Mouse (Mus musculus): Measurements from ENCODE around the gene Ergic2. TPM values are rescaled to one million over a fixed set of nuclear protein-coding genes. Genes with fewer than 3 reads are reported as not detected.
A peak's percentile ranks its signal among the peaks of the same experiment; 100 is the strongest.

Ergic2 gene
- total RNA-seq, 2 experiments from 2014 or later: 72.1 to 81.3 TPM

GRCm38 (mm10) chr6:148242304-148242703 lies 30.1 kb upstream of the Ergic2 start:
- intact Hi-C loops (cut with DNase I): no loop called here
- Histone ChIP-seq H3K27ac (no peak overlapping the region), H3K4me3 (no peak overlapping the region)
- TF ChIP-seq CTCF (IDR thresholded peaks at IDR 0.05): peak; percentile 49
- no peak for DNase-seq (ENCODE audit: extremely low spot score in 1 of 2, low spot score in 2 of 2)

- H3K4me3 ChIP-seq: no peak overlapping the region
- H3K27ac ChIP-seq: no peak overlapping the region
- intact Hi-C loops (cut with DNase I): no loop called here
- no peak for DNase-seq (ENCODE audit: extremely low spot score in 1 of 2, low spot score in 2 of 2)
- no peak for TF ChIP-seq CTCF (IDR thresholded peaks at IDR 0.05)
Measured at GRCm38 (mm10) chr6:148241685-148242084, 29.5 kb upstream of the Ergic2 start.

- intact Hi-C loops (cut with DNase I): loop anchor here (10.0 kb wide), 1 partner anchor 315 kb away; no protein-coding TSS in a partner anchor
- Histone ChIP-seq H3K27ac (peak overlapping the region; percentile 47; the same call in 1 of the 2 replicates), H3K4me3 (no peak overlapping the region)
- no peak for DNase-seq (ENCODE audit: extremely low spot score in 1 of 2, low spot score in 2 of 2)
- TF ChIP-seq CTCF (IDR thresholded peaks at IDR 0.05): no peak
Measured at GRCm38 (mm10) chr6:148239311-148239710, 27.1 kb upstream of the Ergic2 start.

DNA sequence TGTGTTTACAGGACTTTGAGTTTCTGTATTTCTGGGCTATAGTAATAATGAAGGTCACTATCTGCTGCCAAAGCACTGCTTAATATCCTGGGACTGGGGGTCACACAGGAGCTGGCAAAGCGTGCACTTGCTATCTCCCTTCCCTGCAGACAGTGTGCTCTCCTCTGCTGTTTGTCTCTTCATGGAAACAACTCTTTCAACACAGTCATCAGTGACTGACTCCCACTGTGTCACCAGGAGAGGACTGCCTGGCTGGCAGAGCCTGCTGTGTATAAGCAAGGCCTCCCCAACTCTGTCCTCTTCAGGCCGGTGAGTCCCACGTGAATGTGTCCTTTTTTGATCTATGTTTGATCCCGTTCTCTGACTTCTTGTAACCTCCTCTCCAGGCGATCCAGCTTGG lies 25.3 kb upstream of the Ergic2 start:
- Histone ChIP-seq H3K27ac (peak overlapping the region; percentile 45), H3K4me3 (no peak overlapping the region)
- intact Hi-C loops (cut with DNase I): loop anchor here (10.0 kb wide), 1 partner anchor 317 kb away; no protein-coding TSS in a partner anchor
- no peak for TF ChIP-seq CTCF (IDR thresholded peaks at IDR 0.05)
- DNase-seq (ENCODE audit: extremely low spot score in 1 of 2, low spot score in 2 of 2): no peak

- TF ChIP-seq CTCF (IDR thresholded peaks at IDR 0.05): no peak
- Histone ChIP-seq H3K4me3 (no peak overlapping the region), H3K27ac (peak overlapping the region; percentile 66)
- no peak for DNase-seq (ENCODE audit: extremely low spot score in 1 of 2, low spot score in 2 of 2)
- intact Hi-C loops (cut with DNase I): loop anchor here (10.0 kb wide), 1 partner anchor 321 kb away; no protein-coding TSS in a partner anchor
Measured at GRCm38 (mm10) chr6:148234105-148234828, 22.1 kb upstream of the Ergic2 start.

GRCm38 (mm10) chr6:148227542-148227941 lies 15.4 kb upstream of the Ergic2 start:
- no peak for DNase-seq (ENCODE audit: extremely low spot score in 1 of 2, low spot score in 2 of 2)
- intact Hi-C loops (cut with DNase I): no loop called here
- TF ChIP-seq CTCF (IDR thresholded peaks at IDR 0.05): no peak
- no peak overlapping the region for H3K27ac ChIP-seq
- no peak overlapping the region for H3K4me3 ChIP-seq

DNA sequence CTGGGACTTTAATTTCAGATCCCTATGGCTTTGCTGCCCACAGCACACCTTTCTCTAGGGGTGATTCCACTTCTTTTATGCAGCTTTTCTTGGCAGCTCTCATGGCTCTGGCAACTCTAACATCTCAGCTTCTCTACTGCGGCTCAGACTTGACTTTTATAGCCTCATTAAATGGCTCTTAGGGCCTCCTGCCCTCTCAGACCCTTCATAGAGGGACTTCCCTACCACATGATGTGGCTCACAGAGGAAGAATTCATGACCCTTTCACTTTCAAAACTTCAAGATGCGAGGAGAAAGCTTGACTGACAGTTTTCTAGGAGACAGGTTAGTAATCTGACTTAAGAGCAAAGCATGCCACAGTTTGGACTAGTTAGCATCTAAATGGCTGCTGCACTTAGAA lies 10.5 kb upstream of the Ergic2 start:
- no peak for DNase-seq (ENCODE audit: extremely low spot score in 1 of 2, low spot score in 2 of 2)
- Histone ChIP-seq H3K4me3 (no peak overlapping the region), H3K27ac (no peak overlapping the region)
- intact Hi-C loops (cut with DNase I): no loop called here
- no peak for TF ChIP-seq CTCF (IDR thresholded peaks at IDR 0.05)

GRCm38 (mm10) chr6:148218235-148219076 lies 6.3 kb upstream of the Ergic2 start:
- DNase-seq (ENCODE audit: extremely low spot score in 1 of 2, low spot score in 2 of 2): no peak
- H3K4me3 ChIP-seq: no peak overlapping the region
- H3K27ac ChIP-seq: no peak overlapping the region
- no peak for TF ChIP-seq CTCF (IDR thresholded peaks at IDR 0.05)
- intact Hi-C loops (cut with DNase I): loop anchor here (5.0 kb wide), 1 partner anchor 694 kb away; no protein-coding TSS in a partner anchor

DNA sequence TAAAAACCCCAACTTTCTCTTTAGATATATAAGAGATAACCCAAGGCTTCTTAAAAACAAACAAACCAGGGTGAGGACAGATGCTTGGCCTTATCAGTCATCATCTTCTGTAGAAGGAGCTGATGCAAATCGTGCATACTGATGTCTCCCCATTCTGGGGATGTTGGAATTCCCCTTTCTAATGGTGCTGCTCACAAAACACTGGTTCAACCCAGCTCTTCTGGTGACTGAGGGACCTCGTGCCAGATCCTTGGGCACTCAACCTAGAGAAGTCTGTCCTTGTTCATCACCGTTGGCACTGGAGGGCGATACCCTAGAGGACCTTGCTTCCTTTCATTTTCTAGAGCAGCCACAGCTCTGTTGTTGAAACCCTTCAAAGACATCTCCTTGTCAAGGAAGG lies 4.6 kb upstream of the Ergic2 start:
- Histone ChIP-seq H3K4me3 (no peak overlapping the region), H3K27ac (no peak overlapping the region)
- DNase-seq (ENCODE audit: extremely low spot score in 1 of 2, low spot score in 2 of 2): no peak
- intact Hi-C loops (cut with DNase I): loop anchor here (5.0 kb wide), 1 partner anchor 696 kb away; no protein-coding TSS in a partner anchor
- no peak for TF ChIP-seq CTCF (IDR thresholded peaks at IDR 0.05)

DNA sequence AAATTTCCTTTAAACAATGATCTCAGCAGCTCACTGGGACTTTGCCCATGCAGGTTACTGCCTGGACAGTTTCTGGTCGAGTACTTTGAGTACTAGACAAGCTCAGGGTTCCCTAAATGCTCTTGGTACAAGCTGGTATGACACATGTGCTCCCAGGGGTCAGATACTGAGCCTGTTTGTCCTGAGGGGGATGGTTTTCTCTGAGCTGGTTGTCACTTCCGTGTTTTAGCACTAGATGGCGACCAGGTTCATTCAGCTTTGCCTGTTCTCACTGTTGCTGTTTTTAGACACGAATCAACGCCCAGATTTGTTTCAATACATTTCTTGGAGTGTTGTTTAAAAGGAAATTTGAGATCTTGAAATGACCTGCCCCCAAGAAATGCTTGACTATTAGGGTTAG lies 2.6 kb upstream of the Ergic2 start:
- Histone ChIP-seq H3K27ac (peak overlapping the region; percentile 42; the same call in 1 of the 2 replicates), H3K4me3 (no peak overlapping the region)
- peak; percentile 37 to 51 for DNase-seq (ENCODE audit: extremely low spot score in 1 of 2, low spot score in 2 of 2)
- intact Hi-C loops (cut with DNase I): loop anchor here (5.0 kb wide), 1 partner anchor 698 kb away; no protein-coding TSS in a partner anchor
- TF ChIP-seq CTCF (IDR thresholded peaks at IDR 0.05): peak; percentile 78

GRCm38 (mm10) chr6:148211391-148211876 lies 740 bp downstream of the Ergic2 start:
- Histone ChIP-seq H3K4me3 (peak overlapping the region; percentile 82), H3K27ac (peak overlapping the region; percentile 89)
- no peak for DNase-seq (ENCODE audit: extremely low spot score in 1 of 2, low spot score in 2 of 2)
- no peak for TF ChIP-seq CTCF (IDR thresholded peaks at IDR 0.05)
- intact Hi-C loops (cut with DNase I): no loop called here

GRCm38 (mm10) chr6:148207522-148207921 lies 4.7 kb downstream of the Ergic2 start:
- no peak for DNase-seq (ENCODE audit: extremely low spot score in 1 of 2, low spot score in 2 of 2)
- H3K4me3 ChIP-seq: no peak overlapping the region
- no peak overlapping the region for H3K27ac ChIP-seq
- no peak for TF ChIP-seq CTCF (IDR thresholded peaks at IDR 0.05)
- intact Hi-C loops (cut with DNase I): no loop called here

All from left cerebral cortex, adult 2 months (tissue).